Mouse (Mus musculus) layer of hippocampus, adult 2 months (tissue): ENCODE data around the gene Leng8. TPM values are rescaled to one million over a fixed set of nuclear protein-coding genes. Genes with fewer than 3 reads are reported as not detected.

Experiments
- DNase-seq, 2 experiments: peaks; one replicate each; pipeline ENCODE4 v3.0.0; 2022; ENCODE audit warnings: low spot score in 2 of 2
- H3K27ac ChIP-seq: fragments of 200-600 bp; 2 replicates; pipeline ENCODE4 v1.8.1; 2022
- H3K4me3 ChIP-seq: fragments of 200-600 bp; 2 replicates; pipeline ENCODE4 v1.8.1; 2022; ENCODE audit warnings: mild to moderate bottlenecking
- CTCF ChIP-seq: fragments of 200-600 bp; conservative IDR thresholded peaks from 2 replicates; pipeline ENCODE4 v1.8.1; 2022; ENCODE audit warnings: antibody characterized with exemption, mild to moderate bottlenecking, moderate library complexity
- long read RNA-seq, 2 experiments: library from polyadenylated mRNA; stranded (forward); transcript quantifications; one replicate each; pipeline ENCODE4 v2.0.0; 2021; ENCODE audit warnings: borderline mapping rate in 2 of 2
- total RNA-seq, 2 experiments: library from RNA; stranded (reverse); gene quantifications; 2 replicates each; pipeline ENCODE4 v1.2.3; 2021

Gene Leng8
- 100 to 1,000 TPM; 189 to 218 TPM for total RNA-seq
- long read RNA-seq, experiment 1, full-length matches to known transcripts, result 19 of 166 reads
- long read RNA-seq, experiment 1, partial matches to known transcripts, result 108 of 166 reads
- long read RNA-seq, experiment 1, other reads (novel, unspliced or antisense), result 39 of 166 reads
- long read RNA-seq, experiment 2, full-length matches to known transcripts, result 17 of 186 reads
- long read RNA-seq, experiment 2, partial matches to known transcripts, result 139 of 186 reads
- long read RNA-seq, experiment 2, other reads (novel, unspliced or antisense), result 30 of 186 reads

DNA sequence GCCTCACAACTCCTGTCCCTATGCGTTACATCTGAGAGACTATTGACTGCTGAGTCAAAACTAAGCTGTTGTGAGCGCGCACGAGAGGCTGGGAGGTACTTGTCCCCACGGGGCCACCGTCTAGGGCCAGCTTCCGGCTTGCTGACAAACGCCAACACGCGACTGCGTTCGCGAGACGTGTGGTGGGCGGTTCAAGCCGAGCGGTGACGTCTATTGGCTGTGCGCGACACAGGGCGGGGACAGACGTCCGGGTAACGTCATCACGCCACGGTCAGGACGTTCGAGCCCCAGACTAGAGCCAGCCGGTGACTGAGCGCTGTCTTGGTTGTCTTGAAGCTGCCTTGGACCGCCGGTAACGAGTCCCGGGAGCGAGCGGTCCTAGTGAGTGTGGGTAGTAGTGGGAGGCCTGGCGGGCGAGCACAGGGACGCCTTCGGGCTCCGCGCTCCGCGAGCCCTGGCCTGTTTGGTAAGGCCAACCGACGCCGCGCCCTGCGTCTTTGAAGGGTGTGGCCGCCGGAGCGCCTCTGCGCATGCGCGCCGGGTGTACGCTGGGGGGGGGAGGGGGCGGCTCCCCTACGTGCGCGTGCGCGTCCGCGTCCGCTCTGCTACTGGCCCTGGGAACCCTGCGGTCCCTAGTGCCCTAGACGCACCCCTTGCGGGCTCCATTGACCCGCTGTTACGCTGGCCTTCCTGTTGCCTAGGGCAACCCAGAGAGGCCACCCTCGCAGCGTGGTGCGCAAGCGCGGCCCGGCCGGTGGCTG, at the start of gene Leng8:
Gene Leng8 (plus strand): TSS at position 269 of the 761 bp plus-strand sequence.
- DNase-seq, result peak; percentile 99 to 100
- H3K4me3 ChIP-seq, result peak within 1 kb of the TSS; percentile 99
- 0 out of 2 replicates have a peak, but pooled peaks have one; percentile 8 for TF ChIP-seq CTCF
- H3K27ac ChIP-seq, result peak within 1 kb of the TSS; percentile 98

DNA sequence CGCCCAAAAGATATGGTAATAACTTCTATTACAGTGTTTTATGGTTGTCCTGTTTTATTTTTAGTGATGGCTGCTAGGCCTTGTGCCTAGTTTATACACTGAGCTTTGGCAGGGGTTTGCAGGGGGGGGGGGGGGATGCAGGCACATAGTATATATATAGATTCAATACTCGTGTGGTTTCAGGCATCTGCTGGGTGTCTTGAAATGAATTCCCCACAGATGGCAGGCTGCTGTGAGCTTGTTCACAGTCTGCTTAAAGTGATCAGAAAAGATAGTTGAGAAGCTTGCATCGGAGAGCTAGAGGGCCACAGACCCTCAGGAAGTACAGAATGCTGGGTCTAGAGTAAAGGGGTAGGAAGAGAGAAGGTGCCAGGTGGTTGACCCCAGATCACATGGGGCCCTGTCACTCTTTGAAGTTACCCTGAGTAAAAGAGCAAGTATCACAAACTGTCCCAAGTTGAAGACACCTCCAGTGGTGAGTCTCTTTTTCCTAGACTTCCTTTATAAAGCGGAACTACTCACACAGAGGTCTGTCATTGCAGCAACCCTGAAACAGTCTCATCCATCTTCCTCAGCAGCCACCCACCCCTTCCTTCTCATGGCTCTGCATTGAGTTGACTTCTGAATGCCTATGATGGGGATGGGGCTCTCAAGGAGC, 49.5 kb upstream of the Leng8 start:
- peak in 1 of 2 experiments; percentile 32 for DNase-seq
- Histone ChIP-seq H3K27ac (peak overlapping the region; percentile 16), H3K4me3 (no peak overlapping the region)
- TF ChIP-seq CTCF, result no peak

DNA sequence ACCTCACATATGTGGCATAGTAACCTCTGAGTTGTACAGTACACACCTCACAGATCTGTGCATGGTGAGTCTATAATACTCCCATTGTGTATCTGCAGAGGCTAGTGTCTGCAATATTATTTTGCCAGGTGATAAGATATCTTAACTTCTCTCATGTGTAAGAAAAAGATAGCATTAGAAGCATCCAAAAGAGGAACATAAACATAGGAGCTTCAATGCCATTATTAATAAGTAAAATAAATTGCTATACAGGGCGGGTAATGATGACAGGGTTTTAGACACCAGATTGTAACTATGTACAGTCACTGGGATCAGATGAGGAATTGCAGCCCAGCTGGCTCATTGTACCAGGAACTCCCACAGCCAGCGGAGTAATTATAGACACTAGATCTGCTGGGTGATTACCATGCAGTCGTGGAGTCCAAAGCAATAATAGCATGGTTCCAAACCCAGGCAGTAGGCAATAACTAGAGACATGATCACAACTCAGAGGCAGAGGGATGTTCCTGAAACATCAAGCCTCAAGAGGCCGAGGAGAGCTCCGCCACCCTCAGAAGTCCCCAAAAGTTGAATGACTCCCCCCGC, 48.9 kb upstream of the Leng8 start:
- no peak overlapping the region for H3K4me3 ChIP-seq
- TF ChIP-seq CTCF, result no peak
- peak overlapping the region; percentile 55 for H3K27ac ChIP-seq
- peak; percentile 65 to 79 for DNase-seq

DNA sequence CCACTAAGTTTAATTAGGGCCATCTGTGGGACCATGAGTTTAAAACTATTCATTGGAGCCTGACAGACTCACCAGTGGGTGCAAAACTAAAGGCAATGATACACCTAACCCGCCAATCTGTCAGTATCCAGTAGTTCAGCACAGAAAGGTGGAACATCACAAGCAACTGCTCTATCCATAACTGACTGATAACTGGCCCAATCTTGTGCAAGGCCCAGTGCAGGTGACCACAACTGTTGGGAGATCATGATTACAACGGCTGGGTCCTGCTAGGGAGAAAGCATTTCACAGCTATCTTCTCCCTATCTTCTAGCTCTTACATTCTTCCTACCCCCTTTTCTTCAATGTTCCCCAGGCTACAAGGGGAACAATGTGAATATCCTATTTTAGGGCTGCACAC, 48.2 kb upstream of the Leng8 start:
- TF ChIP-seq CTCF, result no peak
- Histone ChIP-seq H3K4me3 (no peak overlapping the region), H3K27ac (peak overlapping the region; percentile 55; the same call in 1 of the 2 replicates)
- no peak for DNase-seq

DNA sequence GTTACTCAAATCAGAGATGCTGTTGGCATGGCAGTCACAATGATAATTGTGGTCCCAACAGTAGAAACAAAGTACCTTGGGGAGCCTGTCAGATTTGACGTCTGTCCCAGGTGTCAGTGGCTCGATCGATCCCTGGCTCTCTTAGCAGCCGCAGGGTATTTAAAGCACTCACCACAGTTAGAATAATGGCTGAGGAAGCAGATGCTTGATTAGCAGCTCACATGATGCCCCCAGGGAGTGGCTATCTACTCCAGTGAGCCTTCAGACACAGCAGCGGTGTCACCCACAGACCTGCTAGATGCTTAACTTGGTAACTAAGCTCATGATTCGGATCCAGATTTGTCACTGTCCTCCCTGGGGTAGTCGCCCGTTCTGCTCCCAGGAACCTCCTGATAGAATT, 45.7 kb upstream of the Leng8 start:
- TF ChIP-seq CTCF, result no peak
- Histone ChIP-seq H3K27ac (no peak overlapping the region), H3K4me3 (no peak overlapping the region)
- DNase-seq, result no peak

DNA sequence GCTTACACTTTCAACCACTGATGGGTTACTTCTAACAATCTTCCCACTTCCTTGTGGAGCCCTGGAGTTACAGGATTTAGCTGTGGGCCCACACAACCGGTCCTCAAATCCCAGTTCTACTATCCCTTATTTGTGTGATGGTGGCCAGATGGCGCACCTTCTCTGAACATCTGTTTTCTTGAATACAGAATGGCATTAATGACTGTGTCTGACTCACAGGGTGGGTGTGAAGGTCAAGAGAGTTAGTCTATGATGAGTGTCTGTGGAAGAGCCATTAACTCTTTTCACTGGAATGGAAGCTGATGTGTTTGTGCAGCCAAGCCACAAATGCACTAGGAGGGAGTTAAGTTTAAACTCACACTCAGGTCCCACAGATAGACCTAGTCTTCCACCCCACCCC, 38.5 kb upstream of the Leng8 start:
- TF ChIP-seq CTCF, result no peak
- Histone ChIP-seq H3K4me3 (no peak overlapping the region), H3K27ac (no peak overlapping the region)
- DNase-seq, result no peak

DNA sequence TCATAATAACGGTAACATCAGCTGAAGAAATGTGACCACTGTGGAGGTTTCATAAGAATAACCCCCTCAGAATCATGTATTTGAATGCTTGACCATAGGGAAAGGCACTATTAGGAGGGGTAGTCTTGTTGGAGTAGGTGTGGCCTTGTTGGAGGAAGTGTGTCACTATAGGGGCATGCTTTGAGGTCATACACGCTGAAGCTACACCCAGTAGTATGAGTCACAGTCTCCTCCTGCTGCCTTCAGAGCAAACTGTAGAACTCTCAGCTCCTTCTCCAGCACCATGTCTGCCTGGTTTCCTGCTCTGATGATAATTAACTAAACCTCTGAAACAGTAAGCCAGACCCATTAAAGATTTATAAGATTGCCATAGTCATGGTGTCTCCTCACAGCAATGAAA, 38.0 kb upstream of the Leng8 start:
- Histone ChIP-seq H3K27ac (no peak overlapping the region), H3K4me3 (no peak overlapping the region)
- no peak for DNase-seq
- no peak for TF ChIP-seq CTCF

DNA sequence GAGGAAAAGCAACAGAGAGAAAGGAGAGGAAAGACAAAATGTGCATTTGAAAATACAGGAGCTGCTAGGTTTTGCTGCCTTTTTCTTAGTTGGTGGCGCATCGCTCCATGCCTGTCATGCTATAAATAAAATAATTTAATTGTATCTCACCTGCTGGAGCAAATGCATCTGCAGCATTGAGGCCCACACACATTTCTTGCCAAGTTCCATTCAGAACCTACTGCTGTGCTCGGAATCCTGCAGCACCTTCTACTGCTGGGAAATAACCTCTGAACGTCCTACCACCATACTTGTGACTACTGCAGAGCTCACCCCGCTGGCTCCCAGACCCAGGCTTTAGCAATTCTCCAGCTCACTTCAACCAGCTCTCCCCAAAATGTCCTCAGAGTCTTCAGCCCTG, 35.7 kb upstream of the Leng8 start:
- TF ChIP-seq CTCF, result no peak
- Histone ChIP-seq H3K4me3 (no peak overlapping the region), H3K27ac (no peak overlapping the region)
- no peak for DNase-seq

DNA sequence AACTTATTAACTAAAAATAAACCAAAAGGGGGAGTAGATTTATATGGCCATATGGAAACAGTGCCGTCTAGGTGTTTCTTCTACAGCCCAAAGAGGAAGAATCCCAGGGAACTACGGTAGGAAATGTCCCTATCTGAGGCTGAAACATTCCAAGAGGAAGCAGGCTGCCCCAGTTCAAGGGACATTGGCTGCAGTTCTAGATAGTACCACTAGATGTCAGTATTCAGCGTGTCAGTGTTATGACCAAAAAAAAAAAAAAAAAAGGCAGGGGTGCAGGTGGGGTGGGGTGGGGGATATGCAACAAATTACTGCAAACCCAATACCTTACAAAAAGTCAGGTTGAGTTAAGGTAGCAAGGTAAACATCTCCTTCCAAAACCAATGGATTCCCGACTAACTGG, 33.4 kb upstream of the Leng8 start:
- TF ChIP-seq CTCF, result peak; percentile 81
- H3K4me3 ChIP-seq, result no peak overlapping the region
- DNase-seq, result peak in 1 of 2 experiments; percentile 70
- H3K27ac ChIP-seq, result peak overlapping the region; percentile 16; the same call in 1 of the 2 replicates

DNA sequence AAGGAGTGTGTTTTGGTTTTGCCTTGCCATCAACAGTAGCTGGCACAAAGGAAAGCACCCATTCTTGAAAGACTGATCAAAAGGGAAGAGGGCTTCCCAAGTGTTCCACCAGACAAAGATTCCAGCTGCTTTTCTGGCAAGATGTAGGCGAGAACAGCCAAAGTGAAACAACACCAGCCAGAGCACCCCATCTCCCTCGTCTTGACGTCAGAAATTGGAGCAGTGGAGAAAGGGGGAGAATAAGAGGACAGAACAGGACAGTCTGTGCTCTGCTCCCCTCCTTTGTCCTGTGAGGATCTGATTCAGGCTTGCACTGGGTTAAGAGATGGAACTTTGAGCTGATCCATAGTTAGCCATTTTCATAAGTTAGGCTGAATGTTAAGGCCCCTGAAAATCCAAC, 25.1 kb upstream of the Leng8 start:
- Histone ChIP-seq H3K4me3 (no peak overlapping the region), H3K27ac (peak overlapping the region; percentile 74)
- no peak for DNase-seq
- TF ChIP-seq CTCF, result no peak

DNA sequence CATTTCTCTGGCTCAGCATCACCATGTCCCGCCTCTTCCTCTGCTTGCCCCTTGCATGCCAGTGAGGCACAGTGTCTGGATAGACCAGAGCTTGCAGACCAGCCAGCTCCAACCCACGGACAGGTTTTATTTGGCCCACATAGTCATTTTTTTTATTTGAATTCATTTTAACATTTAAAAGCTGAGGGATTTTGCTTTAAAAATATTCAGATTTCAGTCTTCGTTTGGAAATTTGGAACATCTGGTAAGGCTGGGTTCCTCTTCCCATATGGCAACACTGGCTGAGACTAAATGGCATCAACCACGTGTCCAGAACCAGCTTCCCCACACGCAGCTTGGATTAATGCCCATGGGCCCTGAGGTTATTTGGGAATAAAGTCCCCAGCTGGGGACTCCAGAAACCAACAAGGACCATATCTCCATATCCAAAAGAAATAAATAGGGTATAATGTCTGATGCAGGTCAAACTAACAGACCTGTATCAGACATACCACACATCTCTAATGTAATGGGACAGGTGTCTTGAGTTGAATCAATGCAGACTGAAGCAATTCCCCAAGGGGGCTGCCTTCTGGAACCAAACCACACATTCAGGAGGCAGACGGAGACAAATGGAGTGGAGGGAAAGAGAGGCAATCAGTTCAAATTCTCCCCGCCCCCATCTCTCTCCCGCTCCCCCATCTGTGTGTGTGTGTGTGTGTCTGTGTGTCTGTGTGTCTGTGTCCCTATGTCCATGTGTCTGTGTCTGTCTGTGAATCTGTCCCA, 19.6 kb upstream of the Leng8 start:
- H3K4me3 ChIP-seq, result no peak overlapping the region
- peak overlapping the region; percentile 71 for H3K27ac ChIP-seq
- no peak for TF ChIP-seq CTCF
- DNase-seq, result peak in 1 of 2 experiments; percentile 57

DNA sequence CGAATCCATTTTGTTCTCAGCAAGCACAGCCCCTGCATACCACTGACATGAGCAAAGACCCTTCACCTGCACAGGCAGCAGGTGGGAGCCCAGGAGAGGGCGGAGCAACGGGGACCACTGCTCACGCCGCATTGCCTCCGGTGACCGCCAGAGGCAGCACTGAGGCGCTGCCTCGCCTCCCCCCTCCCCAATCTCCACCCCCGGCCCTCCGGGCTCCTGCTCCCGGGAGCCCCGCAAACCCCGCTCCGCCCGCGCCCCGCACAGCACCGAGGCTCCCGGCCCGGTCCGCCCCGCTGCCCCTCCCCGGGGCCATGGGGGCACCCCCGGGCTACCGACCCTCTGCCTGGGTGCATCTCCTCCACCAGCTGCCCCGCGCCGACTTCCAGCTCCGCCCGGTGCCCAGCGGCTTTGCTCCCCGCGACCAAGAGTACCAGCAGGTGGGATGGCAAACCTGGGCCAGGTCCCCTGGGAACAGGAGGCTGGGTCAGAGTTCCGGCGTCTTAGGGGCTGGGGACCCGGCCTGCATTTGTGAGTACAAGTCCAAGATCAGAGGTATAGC, 17.4 kb upstream of the Leng8 start, which contains the start of gene Ttyh1:
Gene Ttyh1 (plus strand): TSS at position 65 of the 559 bp plus-strand sequence.
- Histone ChIP-seq H3K27ac (peak within 1 kb of the TSS; percentile 99), H3K4me3 (peak within 1 kb of the TSS; percentile 87)
- DNase-seq, result peak in 1 of 2 experiments; percentile 70
- TF ChIP-seq CTCF, result peak; percentile 100
